Mouse (Mus musculus) cerebellum, postnatal 36 days (tissue): ENCODE data around the gene Cubn.
A peak's percentile ranks its signal among the peaks of the same experiment; 100 is the strongest.

Experiments
- DNase-seq, 2 experiments: peaks; one replicate each; pipeline ENCODE4 v3.0.0; 2021 to 2022; ENCODE audit warnings: mixed read lengths in 2 of 2

Gene Cubn

DNA sequence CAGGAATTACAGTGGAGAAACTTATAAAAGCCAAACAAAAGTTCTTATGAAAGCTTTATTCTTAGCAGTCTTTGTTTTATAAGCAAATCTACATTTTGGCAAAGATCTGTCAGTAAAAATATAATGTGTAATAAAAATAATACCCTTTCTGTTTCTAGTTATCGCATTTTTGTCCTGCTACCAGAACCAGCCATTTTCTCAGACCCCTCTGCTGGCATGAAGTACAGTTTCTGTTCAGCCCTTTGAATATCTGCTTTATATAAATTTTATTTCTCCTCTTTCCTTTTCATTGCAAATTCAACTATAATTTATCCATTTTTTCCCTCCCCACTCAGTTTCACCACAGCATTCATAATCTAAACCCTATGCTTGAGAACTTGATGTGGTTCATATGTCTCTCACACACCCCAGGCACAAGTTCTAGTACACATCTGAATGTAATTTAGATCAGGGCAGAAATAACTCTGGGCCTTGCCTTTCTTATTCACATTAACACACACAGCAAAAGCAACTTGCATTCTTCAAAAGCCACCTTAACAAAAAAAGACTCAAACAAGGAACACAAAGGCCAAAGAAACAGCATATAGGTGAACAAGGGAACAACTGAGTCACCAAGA is 139.4 kb downstream of the Cubn start:
- DNase-seq = no peak

DNA sequence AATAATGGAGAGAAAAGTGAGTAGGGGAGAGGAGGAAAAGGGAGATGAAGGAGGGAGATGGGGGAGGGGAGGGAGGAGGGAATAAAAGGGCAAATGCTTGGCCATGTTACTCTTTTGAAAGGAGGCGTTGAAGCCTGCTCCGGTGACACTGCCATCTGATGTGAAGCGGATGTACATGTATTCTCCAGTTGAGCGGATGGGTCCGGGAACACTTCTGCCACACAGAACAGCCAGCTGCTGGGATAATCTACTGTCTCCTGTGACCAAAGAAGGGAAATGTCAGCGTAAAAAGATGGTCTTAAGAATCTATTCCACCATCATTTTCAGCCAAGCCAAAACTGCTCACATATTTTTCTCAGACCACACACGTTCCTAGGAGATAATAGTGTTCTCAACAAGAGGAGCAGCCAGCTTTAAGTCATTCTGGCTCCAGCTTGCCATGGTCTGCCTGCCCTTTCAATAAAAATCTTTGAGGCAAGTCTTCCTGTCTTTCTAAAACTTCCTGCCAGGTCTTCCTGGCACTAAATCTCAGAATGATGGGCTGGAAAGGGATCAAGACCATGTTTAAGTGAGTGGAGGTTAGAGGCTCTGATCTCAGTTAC is 149.2 kb downstream of the Cubn start:
- no peak for DNase-seq

DNA sequence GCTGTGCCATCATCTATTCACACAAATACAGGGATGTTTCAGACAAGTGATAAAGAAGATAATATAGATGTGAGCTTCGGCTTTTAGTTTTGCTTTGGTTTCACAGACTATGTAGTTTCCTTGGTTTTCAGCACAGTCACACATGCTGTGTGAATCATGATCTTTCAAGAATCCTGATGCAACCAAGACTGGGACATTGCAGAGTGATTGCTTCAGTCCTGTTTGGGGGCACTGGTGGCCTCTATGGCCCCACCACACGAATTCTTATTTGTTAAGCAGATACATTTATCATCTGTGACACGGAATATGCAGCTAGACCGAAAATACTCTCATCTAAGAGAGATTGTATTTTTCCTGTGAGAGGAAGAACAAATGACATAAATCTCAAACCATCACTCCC is 156.2 kb downstream of the Cubn start:
- DNase-seq = no peak

DNA sequence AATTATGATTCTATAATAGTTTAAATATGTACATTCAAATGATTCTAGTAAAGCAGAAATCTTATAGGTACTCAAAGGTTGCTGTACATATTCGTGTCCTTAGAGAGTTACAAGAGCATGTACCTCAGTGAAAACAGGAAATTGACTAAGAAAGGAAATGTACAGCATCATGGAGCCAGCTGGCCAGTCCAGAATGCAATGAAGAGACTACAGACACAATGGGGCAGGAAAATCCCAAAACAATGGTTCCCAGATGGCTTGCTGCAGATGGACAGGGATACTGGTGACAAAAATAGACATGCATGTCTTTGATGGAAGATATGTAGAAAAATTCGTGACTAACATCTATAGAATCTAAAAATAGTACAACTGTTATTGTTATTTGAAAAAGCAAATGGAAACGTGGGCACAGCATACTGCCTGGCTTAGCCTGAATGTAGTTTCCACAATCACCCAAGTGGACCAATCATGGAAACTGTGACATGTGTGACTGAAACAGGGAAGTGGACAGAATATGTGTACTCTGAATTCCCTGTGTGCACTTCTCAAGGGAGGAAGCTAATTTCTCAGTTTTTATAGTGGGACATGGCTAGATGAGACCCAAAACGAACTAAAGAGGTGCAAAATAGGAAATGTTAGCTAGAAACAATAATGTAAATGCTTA is 161.7 kb downstream of the Cubn start:
- DNase-seq = no peak

DNA sequence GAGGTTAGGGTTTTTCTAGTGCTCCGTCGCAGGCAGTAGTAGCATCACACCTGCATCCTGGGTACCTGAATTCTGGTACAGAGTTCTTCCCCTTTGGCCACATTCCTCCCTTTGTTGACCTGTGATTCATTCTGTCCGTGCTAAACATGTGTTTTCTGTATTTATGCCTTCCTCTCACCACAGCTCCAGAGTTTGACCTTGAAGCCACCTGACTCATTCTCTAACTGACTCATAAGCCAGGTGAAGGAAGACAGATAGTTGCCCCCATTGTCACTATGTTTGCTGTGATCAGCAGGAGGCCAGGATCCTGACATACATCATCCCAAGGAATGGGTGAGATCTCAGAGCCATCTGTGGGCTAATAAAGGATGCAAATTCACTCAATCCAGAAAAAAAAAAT is 188.2 kb downstream of the Cubn start:
- no peak for DNase-seq

DNA sequence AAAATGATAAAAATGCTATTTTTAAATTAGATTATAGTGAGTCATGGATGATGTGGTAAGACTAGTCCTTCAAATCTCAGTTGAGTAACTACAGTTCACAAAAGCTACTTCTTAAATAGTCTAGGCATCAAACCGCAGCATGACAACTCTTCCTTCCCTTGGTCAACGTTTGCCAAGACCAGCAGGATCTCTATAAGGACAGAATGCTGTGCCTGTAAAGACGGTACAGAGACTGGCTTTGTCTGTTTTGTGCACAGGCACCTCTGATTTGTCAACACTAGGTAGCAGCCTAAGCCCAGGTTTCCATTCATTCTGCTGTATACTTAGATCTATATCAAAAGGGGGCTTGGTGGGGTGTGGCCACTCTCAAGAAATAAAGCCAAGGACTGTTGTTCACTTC is 192.6 kb downstream of the Cubn start:
- DNase-seq = no peak

DNA sequence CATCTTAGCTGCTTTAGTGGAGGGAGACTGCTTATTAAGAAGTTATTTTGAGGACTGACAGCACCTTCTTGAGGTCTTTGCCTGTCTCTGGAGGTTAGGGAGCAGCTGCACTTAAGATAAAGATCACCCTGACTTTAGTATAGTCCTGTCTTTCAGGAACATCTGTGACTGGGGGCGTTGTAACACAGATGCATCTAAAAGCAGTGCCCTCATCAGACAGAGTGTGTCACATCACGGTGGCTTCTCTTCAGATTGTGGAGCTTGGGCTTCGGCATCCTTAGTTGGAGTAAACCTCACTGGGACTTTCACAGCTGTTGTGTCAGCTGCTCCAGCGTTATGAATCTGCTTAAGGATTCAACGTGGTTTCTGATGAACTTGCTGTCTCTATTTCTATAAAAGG is 193.9 kb downstream of the Cubn start:
- DNase-seq = no peak

DNA sequence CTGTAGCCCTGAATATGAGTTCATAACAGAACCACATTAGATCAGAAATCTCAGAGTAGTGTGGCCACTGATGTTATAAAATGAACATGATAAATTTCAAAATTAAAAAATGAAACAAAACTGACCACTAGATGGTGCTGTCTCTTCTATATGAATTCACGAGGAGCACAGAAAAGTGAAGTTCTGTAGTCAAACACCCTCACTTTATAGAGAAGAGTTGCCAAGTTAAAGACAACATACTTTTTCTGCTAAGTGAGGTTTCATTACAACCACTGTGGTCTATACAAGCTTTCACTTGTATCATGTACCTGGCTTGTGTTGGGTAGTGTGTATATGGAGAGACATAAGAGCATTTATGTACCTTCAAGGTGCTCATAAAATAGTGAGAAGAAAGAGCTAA is 201.0 kb downstream of the Cubn start:
- no peak for DNase-seq

DNA sequence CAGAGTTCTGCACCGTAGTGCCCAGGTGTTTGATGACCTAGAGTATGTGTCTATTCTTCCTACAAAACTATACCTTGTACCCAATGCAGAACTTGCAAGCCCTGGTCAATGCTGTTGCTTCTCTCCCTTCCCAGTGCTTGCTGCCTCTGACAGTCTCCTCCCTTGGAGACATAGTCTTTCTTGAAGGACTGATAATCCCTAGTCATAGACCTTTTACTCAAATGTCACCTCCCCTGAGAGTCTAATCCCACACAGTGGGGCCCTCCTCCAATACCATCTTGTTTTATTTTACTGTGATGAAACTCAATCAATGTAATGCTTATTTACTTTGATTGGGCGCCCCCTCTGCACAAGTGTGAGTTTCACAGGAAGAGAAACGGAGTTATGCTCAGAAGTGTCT is 201.5 kb downstream of the Cubn start:
- no peak for DNase-seq

DNA sequence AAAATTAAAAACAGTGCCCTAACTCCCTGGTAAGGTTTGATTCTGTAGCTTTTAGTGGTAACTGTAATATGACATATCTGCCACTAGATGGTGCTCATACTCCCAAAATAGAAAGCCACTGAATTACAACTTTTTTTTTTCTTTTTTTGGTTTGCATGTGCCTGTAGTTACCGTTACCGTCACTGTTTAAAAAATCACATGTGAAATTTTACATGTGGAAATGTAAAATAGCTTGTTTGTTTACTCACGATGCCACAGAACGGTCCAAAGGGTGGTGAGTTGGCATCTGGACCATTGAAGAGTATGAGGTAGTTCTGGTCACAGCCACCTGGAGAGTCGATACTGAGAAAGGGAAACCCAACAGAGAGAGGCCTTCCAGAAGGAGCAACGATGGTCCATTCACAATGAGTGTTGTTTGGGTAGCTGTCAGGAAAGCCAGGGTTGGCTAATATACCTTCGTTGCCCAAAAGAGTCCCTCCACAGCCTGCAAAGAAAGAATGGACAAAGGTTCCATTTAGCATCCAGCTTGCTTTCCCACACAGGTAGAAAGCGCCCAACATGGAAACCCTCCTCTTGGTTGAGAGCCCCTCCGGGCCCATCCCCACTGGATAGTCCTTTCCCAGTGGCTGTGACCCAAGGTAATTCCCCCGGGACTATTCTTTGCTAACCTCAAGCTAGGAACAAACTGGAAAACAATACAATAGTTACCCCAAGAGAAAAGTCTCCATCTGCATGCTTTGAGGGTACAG is 213.3 kb downstream of the Cubn start:
- peak in 1 of 2 experiments; percentile 5 for DNase-seq

DNA sequence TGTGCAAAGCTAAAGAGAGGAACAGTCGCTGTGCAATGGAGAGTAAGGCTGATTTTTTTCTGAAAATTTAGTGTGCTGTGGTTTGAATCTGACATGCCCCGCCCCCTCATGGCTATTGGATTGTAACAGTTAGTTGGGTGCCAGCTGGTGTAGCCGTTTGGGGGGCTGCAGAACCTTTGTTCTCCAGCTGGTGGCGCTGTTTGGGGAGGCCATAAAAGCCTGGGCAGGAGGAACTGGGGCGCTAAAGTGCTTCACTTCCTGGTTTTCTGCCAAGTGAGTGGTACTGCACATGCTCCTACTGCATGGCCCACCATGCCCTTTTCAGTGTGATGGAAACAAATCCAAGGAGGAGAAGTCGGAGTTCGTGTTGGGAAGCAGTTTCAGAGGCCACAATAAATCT is 215.7 kb downstream of the Cubn start:
- DNase-seq = no peak

DNA sequence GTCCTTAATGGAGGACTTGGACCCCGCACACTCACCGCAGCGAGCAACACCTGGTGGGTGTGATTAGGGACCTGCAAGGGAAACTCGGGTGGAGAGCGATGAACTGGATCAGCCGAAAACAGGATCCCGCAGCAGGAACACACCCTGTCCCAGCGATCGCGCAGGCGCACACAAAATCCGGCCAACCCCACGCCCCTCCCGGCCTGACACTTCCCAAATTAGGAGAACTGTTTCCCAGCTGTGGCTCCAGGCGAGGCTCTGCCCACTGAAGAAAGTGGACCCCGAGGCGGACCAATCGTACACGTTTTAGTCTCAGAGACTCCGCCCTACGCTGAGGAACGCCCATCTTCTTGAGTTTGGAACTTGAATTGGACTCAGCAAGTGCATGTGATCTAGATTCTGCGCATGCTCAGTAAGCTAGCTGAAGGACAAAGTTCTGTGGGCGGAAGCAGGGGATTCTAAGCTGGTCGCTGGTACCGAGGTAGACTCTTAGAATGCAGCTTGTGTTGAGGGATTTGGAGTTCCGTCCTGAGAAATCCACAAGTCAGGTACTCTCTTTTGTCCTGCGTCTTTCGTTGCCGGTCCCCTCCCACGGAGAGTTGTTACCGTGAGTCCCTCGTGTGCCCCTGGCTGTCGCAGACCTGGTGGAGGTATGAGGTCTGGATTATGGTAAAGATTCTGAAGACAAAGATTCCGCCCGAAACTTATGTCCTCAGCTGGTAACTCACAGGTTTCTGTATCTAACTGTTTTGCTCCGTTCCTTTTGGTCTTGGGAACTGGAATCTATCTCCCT is 220.3 kb downstream of the Cubn start, which contains the start of gene Rsu1:
Gene Rsu1 (minus strand): TSS at position 251 of the 793 bp plus-strand sequence.
- peak; percentile 85 to 92 for DNase-seq

DNA sequence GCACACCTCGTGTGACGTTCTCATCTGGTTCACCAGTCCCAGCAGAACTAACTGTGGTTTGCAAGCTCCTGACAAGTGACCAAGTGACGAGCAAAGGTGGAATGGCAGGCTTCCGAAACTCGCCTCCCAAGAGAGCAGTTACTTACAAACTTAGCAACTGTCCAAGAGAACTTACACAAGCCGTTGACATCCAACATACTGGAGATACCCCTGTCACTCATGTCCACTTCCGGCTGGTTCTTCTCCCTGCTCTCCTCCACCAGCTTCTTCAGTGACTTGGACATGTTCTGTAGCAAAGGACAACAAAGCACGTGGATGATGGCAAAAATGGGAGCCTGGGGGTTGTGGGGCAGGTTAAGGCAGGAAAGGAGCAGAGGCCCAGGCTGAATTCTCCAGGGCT is 220.9 kb downstream of the Cubn start:
- DNase-seq = peak in 1 of 2 experiments; percentile 5

DNA sequence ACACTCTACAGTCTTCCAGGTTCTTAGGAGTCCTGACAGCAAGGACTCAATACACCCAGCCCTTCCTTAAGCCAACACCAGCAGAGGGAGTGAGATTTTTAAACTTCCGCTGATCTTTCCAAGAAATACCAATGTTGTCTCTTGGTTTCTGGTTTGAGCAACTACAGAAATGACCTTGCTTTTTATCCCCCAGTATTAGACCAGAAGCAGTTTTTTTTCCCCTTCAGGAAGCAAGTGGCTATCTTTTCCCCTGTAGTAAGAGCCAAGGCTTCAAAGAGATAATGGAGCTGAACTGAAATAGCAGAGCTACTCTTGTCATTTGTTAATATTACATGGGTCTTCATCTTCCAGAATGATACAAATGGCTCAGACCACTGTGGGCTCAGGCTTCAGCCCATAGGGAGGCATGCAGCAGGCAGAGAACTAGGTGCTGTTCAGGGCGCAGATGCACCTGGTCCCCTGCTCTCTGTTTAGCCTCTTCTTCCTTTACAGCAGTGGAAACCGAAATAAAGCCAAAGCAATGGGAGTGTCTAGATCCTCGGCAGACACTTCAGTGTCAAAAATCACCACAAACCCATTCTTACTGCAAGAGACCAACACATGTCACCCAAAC is 222.8 kb downstream of the Cubn start:
- no peak for DNase-seq

DNA sequence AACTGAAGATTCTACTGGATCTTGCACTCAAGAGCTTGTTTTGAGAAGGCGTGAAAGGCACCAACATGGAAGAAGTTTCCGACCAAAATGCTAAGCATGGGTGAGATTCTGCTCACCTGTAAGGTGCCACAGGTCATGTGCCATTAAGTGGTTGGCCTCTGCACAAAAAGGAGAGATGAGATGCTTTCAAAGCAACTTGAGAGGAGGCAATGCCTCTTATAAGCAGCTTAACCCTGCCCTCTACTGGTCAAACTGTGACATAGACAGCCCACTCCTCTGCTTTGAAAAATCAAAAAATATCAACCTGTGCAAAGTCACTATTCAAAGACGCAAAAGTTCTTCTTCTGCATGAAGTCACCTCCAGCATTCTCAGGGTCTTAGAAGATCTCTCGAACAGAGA is 226.7 kb downstream of the Cubn start:
- DNase-seq = no peak

DNA sequence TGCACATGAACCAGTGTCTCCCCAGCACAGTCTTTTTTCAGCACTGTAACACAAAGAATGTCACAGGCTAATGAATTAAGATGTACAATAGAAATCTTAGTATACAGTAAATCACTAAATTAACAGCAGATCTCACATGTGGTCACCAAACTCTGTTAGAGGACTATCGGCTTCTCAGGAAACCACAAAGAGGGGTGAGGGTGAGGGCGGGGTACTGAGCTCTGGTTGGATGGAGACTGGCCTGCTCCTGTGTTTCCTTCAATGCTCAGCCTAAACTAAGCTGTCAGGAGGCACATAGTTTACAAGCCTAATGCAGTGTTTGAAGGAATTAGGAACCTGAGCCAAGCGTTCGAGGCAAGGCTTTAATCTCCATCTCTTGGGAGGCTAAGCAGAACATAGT is 228.5 kb downstream of the Cubn start:
- DNase-seq = no peak

DNA sequence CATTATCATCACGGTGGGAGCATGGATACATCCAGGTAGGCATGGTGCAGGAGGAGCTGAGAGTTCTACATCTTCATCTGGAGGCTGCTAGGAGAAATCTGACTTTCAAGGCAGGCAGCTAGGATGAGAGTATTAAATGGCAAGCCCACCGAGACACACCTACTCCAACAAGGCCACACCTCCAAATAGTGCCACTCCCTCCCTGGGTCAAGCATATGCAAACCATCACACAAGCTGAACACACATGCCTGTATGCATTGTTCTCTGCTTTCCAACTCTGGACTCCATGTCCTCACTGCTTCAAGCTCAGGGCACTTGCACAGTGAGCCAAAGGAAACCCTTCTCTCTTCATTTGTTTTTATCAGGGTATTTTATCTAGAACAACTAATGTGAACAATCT is 233.0 kb downstream of the Cubn start:
- no peak for DNase-seq

DNA sequence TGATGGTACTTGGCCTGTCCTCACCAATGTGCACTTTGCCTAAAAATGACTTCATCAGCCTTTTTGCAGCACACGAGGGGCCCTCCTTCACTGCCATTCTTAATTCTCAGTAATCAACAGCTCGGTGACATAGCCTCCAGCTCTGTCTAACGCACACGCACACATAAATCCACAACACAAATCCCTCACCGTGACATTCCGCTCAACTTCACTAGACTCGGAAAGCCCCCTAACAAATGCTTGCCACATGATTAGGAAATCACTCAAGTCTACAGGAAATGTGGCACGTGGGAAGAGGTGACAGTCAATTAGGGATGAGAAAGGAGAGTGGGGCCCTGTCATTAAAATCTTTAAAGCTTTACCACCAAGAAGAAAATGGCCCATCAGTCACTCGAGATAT is 250.9 kb downstream of the Cubn start:
- no peak for DNase-seq

DNA sequence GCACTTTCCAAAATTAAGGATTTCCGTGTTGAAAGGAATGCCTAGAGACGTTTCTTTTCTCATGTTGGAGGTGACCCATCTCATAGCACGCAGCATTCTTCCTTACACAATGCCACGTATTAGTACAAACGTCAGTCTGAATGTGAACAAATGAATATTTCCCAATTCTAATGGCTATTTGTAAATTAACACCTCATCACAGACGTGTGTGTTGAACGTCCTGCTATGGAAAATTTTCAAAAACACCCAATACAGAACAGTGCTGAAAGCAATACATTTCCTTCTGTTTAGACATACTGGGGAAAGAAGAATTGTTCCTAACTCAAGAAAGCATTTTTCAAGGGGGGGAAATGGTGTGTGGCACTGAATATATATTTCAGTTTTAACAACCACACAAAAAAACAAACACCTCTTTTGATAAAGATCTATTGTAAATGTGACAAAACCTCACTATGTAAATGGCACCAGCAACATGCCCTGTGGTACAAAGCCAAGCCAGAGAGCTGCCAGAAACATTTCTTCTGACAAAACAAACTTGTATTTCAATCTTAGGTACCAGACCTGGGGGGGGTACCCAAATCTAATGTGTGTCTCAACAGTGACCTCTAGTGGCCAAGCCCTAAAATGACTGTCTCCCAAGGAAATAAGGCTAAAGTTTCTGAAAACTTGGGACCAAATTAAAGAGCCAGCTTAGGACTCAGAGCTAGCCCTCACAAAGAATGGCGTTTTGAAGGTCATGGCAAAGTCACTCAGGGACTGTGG is 254.3 kb downstream of the Cubn start:
- DNase-seq = peak in 1 of 2 experiments; percentile 45

DNA sequence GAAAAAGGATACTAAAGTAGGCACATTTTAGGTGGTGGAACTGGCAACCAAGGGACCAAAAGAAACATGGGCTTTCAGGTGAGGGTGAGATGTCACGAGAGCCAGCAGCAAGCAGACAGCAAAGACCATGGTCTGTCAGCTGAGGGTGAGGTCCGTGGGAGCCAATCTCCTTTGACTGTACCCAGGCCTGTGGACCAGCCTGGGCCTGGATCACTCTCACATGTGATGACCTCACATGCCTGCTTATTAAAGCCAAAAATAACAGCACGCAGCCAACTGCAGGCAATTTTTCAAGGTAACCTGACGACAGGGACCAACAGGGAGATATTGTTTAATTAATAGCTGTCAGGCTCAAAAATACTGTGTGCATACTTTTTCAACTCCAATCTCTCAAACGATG is 255.9 kb downstream of the Cubn start:
- no peak for DNase-seq

DNA sequence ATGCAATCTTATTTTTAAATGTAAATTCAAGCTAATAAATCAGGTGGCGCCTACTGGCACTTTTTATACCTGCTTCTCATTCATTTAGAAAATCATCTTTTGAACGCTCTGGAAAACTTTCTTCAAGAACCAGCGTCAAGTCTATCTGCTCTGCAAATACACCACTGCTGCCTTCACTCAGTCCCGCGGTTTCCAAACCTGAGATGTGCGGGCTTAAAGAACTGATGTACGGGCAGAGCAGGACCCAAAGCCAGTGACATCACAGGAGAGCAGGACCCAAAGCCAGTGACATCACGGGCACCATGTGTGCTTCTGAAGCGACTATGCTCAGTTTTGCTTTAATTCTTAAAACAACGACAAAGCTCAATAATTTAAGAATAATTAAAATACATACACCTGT is 256.8 kb downstream of the Cubn start:
- DNase-seq = no peak

DNA sequence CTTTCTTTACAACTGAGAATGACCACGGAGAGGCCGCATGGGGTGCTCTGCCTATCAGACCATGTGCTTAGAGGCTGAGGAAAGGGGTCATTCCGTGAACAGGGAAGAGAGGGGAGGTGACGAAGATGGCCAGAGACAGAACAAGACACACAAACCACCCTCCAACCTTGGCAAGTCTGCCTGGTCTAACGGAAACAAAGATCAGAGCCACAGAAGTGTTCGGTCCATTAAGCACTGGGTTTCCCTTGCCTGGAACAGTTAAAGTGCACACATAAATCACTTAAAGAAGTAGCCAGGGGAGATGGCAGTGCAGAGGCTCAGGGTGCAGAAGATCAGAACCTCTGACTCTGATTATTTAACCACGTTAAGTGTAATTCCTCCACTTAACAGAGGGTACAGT is 257.7 kb downstream of the Cubn start:
- DNase-seq = no peak
